Mouse (Mus musculus) C2C12 (cell line): ENCODE results near the gene Gm10644. TPM values are rescaled to one million over a fixed set of nuclear protein-coding genes. Genes with fewer than 3 reads are reported as not detected.
A peak's percentile ranks its signal among the peaks of the same experiment; 100 is the strongest.

ENCODE experiments used
- H3K27me3 ChIP-seq: one replicate; pipeline ENCODE4 v1.6.1; 2011; ENCODE audit not compliant: control insufficient read depth, insufficient read depth, insufficient read length
- H3K36me3 ChIP-seq: one replicate; pipeline ENCODE4 v1.6.1; 2011; ENCODE audit not compliant: control insufficient read depth, insufficient read depth
- H3K4me3 ChIP-seq: one replicate; pipeline ENCODE4 v1.5.1; 2011; ENCODE audit warnings: mild to moderate bottlenecking, control low read depth; ENCODE audit not compliant: poor library complexity, insufficient read depth, severe bottlenecking
- H3K79me2 ChIP-seq: one replicate; pipeline ENCODE4 v1.6.1; 2011; ENCODE audit not compliant: control insufficient read depth, insufficient read depth
- H3K79me3 ChIP-seq: one replicate; pipeline ENCODE4 v1.6.1; 2011; ENCODE audit warnings: low read depth, control low read depth
- H3ac ChIP-seq: one replicate; pipeline ENCODE3; 2011; ENCODE audit warnings: low read depth; ENCODE audit not compliant: control insufficient read depth, insufficient read length
- CEBPB ChIP-seq: IDR thresholded peaks from one replicate; pipeline ENCODE4 v1.6.1; 2011; ENCODE audit warnings: low read depth, mild to moderate bottlenecking, control low read depth, moderate library complexity
- CTCF ChIP-seq: IDR thresholded peaks from one replicate; pipeline ENCODE4 v1.5.1; 2011; ENCODE audit not compliant: control insufficient read depth, insufficient read depth, insufficient read length
- FOSL1 ChIP-seq: IDR thresholded peaks from one replicate; pipeline ENCODE4 v1.8.0; 2011; ENCODE audit warnings: mild to moderate bottlenecking, low read length; ENCODE audit not compliant: poor library complexity, insufficient read depth, severe bottlenecking
- MAX ChIP-seq: IDR thresholded peaks from one replicate; pipeline ENCODE4 v1.6.1; 2011; ENCODE audit warnings: mild to moderate bottlenecking, control low read depth
- MYOD1 ChIP-seq: IDR thresholded peaks from one replicate; pipeline ENCODE4 v1.6.1; 2011; ENCODE audit warnings: low read depth; ENCODE audit not compliant: control insufficient read depth, insufficient read length
- MYOG ChIP-seq: IDR thresholded peaks from one replicate; pipeline ENCODE4 v1.6.1; 2011; ENCODE audit not compliant: control insufficient read depth, insufficient read length; ENCODE audit errors: extremely low read depth
- USF1 ChIP-seq: IDR thresholded peaks from one replicate; pipeline ENCODE4 v1.6.1; 2011; ENCODE audit warnings: low read depth, mild to moderate bottlenecking, control low read depth, moderate library complexity
- long read RNA-seq, 2 experiments: library from polyadenylated mRNA; unstranded; transcript quantifications; one replicate each; pipeline ENCODE4 v2.0.0; 2019 to 2020
- polyA plus RNA-seq: library from polyadenylated mRNA; unstranded; fragments of >200 nt; fragmentation: generic; extraction: Trizol; gene quantifications from one replicate; pipeline ENCODE4 v1.2.1, GENCODE M21; 2012; ENCODE audit warnings: missing spikeins

Gm10644 gene
- 0.08 TPM for polyA plus RNA-seq
- long read RNA-seq, experiment 1, result 0 reads
- long read RNA-seq, experiment 2, partial matches to known transcripts, result 0 of 3 reads
- long read RNA-seq, experiment 2, other reads (novel, unspliced or antisense), result 3 of 3 reads

DNA sequence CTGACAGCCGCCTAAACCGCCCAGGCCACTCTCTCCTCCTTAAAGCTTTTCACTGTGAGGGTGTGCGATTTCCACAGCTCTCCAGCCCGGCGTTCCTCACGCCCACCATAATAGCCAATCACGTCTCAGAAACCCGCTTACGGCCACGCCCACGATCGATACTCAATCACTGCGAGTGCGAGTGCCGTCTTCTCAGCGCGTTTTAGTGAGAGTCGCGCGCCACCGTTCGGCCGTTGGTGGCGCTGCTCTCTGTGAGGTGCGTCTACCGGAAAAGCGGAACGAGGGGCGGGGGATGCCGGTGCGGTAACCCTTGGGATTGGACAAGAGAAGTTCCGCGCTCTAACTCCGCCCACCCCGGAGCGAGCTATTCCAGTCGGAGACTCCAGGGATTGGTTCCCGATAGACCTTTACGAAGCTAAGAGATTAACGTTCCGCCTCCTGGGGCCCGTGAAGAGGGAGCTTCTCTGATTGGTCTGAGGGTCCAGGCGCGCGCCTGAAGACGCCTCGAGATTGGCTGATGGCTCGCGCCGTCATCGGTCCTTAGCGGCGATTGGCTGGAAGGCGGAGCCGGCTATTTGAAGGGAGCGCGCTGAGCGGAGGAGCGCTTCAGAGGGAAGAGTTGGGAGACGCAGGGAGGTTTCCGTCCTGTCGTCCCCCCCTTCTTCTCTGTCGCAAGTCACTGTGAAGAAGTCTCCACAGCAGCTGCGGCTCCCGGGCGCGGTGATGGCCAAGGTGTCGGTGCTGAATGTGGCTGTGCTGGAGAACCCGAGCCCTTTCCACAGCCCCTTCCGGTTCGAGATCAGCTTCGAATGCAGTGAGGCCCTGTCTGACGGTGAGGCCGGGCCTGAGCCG is at the start of gene Gm10644, which contains the start of gene Asf1b:
Gene Gm10644, minus strand, starts transcription at position 100 of the 852 bp plus-strand sequence.
Gene Asf1b, plus strand, starts transcription at position 402 of the 852 bp plus-strand sequence.
- H3ac ChIP-seq, result peak within 1 kb of the TSS; percentile 72
- no peak for TF ChIP-seq FOSL1
- peak; percentile 38 for TF ChIP-seq MAX
- TF ChIP-seq CTCF, result peak; percentile 96
- no peak for TF ChIP-seq MYOD1
- peaks cover 14% of the 10 kb centered on the region for H3K36me3 ChIP-seq
- peak within 1 kb of the TSS; percentile 66 for H3K4me3 ChIP-seq
- no peaks in the 10 kb centered on the region for H3K27me3 ChIP-seq
- H3K79me3 ChIP-seq, result peaks cover 25% of the 10 kb centered on the region
- peaks cover 48% of the 10 kb centered on the region for H3K79me2 ChIP-seq

DNA sequence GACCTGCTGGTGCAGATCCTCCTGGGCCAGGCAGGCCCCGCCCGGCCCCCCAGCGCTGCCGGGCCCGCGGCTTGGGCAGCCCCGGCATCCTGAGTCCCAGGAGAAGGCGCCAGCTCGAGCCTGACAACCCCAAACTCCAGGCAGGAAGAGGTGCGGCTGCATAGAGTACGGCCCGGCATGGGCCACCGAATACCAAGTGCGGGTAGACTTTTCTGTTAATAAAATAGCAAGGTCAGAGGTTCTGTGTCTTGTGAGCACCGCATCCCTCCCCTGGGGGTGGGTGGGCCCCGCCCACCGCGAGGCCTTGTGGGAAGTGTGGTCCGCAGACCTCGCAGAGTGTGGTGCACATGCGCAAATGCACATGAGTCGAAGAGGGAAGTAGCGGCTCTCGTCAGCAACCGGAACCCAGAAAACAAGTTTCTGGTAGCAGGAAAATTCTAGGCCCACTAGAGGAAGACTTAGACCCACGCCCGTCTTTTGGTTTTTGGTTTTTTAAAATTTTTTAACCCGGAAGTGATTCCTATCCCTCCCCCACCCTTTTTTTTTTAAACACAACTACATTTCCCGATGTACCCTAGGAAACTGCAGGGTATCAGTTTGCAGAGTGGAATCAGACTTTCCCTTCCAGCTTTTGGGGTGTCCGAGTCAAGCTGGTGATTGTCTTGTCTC is 49.7 kb upstream of the Gm10644 start:
- peaks cover 3% of the 10 kb centered on the region for H3K79me3 ChIP-seq
- no peaks in the 10 kb centered on the region for H3K27me3 ChIP-seq
- H3K36me3 ChIP-seq, result peaks cover 24% of the 10 kb centered on the region
- H3K4me3 ChIP-seq, result peak overlapping the region; percentile 30
- no peak for TF ChIP-seq CEBPB
- no peak for TF ChIP-seq FOSL1
- no peak for TF ChIP-seq CTCF
- TF ChIP-seq MYOD1, result no peak
- no peak for TF ChIP-seq USF1
- TF ChIP-seq MAX, result no peak
- no peak for TF ChIP-seq MYOG
- peaks cover 3% of the 10 kb centered on the region for H3K79me2 ChIP-seq
- H3ac ChIP-seq, result peak overlapping the region; percentile 45

DNA sequence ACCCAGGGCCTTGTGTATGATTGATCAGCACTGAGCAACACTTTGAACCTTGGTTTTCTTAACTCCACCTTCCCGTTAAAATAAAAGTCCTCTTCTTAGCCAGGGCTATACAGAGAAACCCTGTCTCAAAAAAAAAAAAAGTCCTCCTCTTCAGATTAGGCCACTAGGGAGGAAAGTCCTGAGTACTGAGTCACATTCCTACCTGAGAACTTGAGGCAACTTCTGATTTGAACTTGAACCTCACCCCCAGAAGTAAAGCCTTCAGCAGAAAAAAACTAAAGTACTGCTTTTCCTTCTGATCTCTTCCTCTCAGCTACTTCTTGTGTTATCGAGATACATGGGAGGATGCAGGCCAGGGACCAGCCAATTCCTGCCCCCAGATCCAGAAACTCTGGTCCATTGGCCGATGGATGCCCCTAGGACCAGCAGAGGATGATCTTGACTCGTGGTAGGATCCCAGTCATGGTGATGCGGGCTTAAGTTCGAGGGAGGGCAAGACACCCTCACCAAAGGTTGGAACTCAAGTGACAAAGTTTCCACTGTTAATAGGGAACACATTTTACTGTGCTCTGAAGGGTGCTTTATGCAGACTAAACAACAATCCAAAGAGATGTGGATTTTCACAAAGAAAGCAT is 48.7 kb upstream of the Gm10644 start:
- no peak for TF ChIP-seq MYOG
- no peak for TF ChIP-seq CTCF
- no peak for TF ChIP-seq MYOD1
- Histone ChIP-seq H3K4me3 (peak overlapping the region; percentile 30), H3K36me3 (peaks cover 32% of the 10 kb centered on the region), H3K79me2 (peaks cover 12% of the 10 kb centered on the region), H3K79me3 (peaks cover 11% of the 10 kb centered on the region), H3ac (no peak overlapping the region), H3K27me3 (no peaks in the 10 kb centered on the region)

DNA sequence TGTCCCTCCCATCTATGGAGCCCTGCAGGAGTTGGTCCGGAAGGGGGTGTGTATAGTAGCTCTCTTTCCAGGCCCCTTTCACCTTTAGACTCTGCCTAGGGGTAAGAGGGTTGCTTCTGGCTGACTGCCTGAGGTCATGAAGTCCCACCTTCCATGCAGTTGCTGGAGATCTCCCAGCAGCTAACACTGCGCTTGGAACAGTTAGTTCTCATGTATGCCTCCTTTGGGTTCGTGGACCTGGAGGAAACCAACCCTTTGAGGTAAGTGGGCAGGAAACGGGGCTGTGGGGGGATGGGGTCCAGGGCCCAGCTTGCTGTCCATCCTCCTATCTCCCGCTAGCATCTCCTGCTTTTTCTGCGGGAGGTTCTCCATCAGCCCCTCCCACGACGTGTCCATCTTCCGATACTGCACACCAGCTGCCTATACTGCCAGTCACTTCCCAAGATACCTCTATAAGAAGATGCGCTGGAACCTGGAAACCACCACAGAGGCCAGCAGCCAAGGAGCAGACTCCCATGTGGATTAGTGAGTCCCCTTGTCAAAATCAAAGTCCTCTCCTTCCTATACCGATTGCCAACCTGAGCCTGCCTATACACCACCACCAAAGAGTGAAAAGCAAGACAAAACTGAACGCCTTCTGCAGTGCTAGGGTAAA is 48.1 kb upstream of the Gm10644 start:
- Histone ChIP-seq H3K36me3 (peaks cover 32% of the 10 kb centered on the region), H3K27me3 (no peaks in the 10 kb centered on the region), H3K79me2 (peaks cover 18% of the 10 kb centered on the region), H3K79me3 (peaks cover 13% of the 10 kb centered on the region), H3K4me3 (no peak overlapping the region), H3ac (no peak overlapping the region)
- TF ChIP-seq CTCF (no peak), MAX (no peak), USF1 (no peak), CEBPB (no peak), MYOG (no peak), FOSL1 (no peak), MYOD1 (no peak)

DNA sequence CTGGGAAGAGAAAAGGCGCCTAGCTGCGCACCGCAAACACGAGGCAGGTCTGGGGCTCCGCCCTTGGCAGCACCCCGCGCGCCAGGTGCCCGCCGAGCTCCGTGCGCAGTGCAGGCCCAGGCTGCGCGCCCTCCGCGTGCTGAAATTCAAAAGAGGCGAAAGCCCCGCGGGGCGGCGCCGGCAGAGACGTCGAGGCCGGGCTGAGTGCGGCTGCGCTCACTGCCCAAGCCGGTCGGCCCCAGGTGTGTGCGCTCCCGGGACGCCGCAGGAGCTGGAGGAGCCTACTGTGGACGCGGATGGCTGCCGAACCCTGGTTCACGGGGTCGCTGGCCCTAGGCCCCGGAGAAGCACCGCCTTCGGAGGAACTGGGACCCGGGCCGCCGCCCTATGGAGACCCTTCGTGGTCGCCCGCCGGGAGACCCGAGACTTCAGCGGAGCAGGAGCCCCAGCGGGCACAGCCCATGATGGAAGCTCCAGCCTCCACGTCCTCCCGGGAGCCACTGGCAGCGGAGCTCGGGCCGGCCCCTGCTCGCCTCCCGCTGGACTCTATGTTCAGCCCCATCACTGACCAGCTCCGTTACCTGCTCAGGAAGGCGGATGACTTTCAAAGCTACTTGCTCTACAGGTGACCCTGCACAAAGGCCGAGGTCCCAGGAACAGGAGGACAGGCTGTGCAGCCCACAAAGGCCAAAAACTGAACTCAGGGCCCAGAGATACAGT is 46.4 kb upstream of the Gm10644 start, which contains the start of gene 1700067K01Rik:
Gene 1700067K01Rik, plus strand, starts transcription at position 222 of the 720 bp plus-strand sequence.
- TF ChIP-seq FOSL1 (no peak), MAX (no peak), USF1 (no peak), MYOG (no peak), CEBPB (no peak), MYOD1 (no peak), CTCF (no peak)
- Histone ChIP-seq H3K27me3 (no peaks in the 10 kb centered on the region), H3K36me3 (peaks cover 32% of the 10 kb centered on the region), H3K4me3 (no peak within 1 kb of the TSS), H3ac (no peak within 1 kb of the TSS), H3K79me2 (peaks cover 18% of the 10 kb centered on the region), H3K79me3 (peaks cover 13% of the 10 kb centered on the region)
